Mouse (Mus musculus) intestine, postnatal 0 days (tissue): ENCODE results near the gene Asl. TPM values are rescaled to one million over a fixed set of nuclear protein-coding genes. Genes with fewer than 3 reads are reported as not detected.

Experiments
- ATAC-seq: fragments of 200-750 bp; cut with Nextera tagmentation; 2 replicates; pipeline ENCODE4 v1.8.0; 2017; ENCODE audit warnings: mild to moderate bottlenecking, moderate TSS enrichment, moderate library complexity
- H3K27ac ChIP-seq: fragments of 300-500 bp; sonication (generic); 2 replicates; pipeline ENCODE4 v1.5.1; 2014; ENCODE audit warnings: mild to moderate bottlenecking, low read depth, low read length, moderate library complexity
- H3K27me3 ChIP-seq: fragments of 300-500 bp; sonication (generic); replicated peaks from 2 replicates; pipeline ENCODE4 v1.6.1; 2014; ENCODE audit warnings: low read length, mixed read lengths; ENCODE audit not compliant: control insufficient read depth, insufficient read depth
- H3K36me3 ChIP-seq: fragments of 300-500 bp; sonication (generic); 2 replicates; pipeline ENCODE4 v1.6.1; 2014; ENCODE audit warnings: mild to moderate bottlenecking, moderate library complexity; ENCODE audit not compliant: control insufficient read depth, insufficient read depth
- H3K4me1 ChIP-seq: fragments of 300-500 bp; sonication (generic); replicated peaks from 2 replicates; pipeline ENCODE4 v1.6.1; 2014; ENCODE audit warnings: antibody characterized with exemption, low read length, mixed read lengths; ENCODE audit not compliant: control insufficient read depth, insufficient read depth
- H3K4me2 ChIP-seq: fragments of 300-500 bp; sonication (generic); replicated peaks from 2 replicates; pipeline ENCODE4 v1.6.1; 2014; ENCODE audit warnings: low read depth, mild to moderate bottlenecking, moderate library complexity
- H3K4me3 ChIP-seq: fragments of 300-500 bp; sonication (generic); 2 replicates; pipeline ENCODE4 v1.5.1; 2014; ENCODE audit warnings: low read depth, low read length
- H3K9ac ChIP-seq: fragments of 300-500 bp; sonication (generic); 2 replicates; pipeline ENCODE4 v1.6.1; 2014; ENCODE audit warnings: mild to moderate bottlenecking, low read depth, low read length
- H3K9me3 ChIP-seq: fragments of 300-500 bp; sonication (generic); 2 replicates; pipeline ENCODE4 v1.6.1; 2016; ENCODE audit warnings: mixed run types; ENCODE audit not compliant: control insufficient read depth
- CTCF ChIP-seq: sonication (generic); IDR thresholded peaks from 2 replicates; pipeline ENCODE4 v1.5.1; 2016; ENCODE audit warnings: low read depth, mild to moderate bottlenecking, control low read depth, antibody characterized with exemption, moderate library complexity
- WGBS: fragments of 180-500 bp; shearing (Covaris S2); extraction: QIAGEN DNeasy Blood & Tissue Kit; methylation state at CpG from one replicate; pipeline ENCODE4 v1.1.7; 2014; 5-methylcytosine and 5-hydroxymethylcytosine counted together
- polyA plus RNA-seq: library from polyadenylated mRNA; unstranded; fragments of >200 nt; fragmentation: Nextera tagmentation; extraction: Ambion mirVana; gene quantifications from 2 replicates; pipeline ENCODE4 v1.2.1, GENCODE M21; 2015

Gene Asl
- polyA plus RNA-seq, 1 experiment from 2014 or later: 148 TPM

- TF ChIP-seq CTCF: no peak
- under 1% methylated on average over 39 of the region's 39 CpGs for WGBS
- H3K4me1 ChIP-seq: 0 out of 2 replicates have a peak, but pooled peaks cover 4% of the 10 kb centered on the region
These were observed 26.5 kb downstream of the Asl start, which contains the start of gene Gusb for GRCm38 (mm10) chr5:130002301-130003146. Gusb (minus strand) TSS chr5:130003049.

DNA sequence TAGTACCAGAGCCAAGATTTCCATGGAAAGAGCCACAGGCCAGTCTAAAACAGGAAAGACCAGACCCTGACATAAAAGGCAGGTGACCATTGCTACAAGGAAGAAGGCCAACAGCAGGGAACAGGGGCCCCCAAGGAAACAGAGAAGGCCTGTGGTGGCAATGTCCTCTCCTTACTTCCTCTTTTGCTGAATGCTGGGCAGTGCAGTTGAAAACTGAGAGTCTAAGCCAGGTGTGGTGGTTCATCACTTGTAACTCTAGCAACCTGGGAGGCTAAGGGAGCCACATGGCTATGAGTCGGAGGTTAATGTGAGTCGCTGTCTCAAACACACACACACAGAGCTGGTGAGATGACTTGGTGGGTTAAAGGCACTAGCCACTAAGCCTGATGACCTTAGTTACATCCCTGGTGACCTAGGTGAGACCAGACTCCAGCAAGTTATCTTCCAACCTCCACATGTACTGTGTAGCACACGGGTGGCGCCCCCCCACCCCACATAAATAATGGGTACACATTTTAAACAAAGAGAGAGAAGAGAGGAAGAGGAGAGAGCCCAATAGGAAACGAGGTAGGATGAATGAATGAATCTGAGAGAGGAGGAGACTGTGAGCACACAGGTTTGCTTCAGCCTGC is 27.6 kb downstream of the Asl start:
- ATAC-seq: peak; percentile 6; the same call in 1 of the 2 replicates
- peak overlapping the region; percentile 83 for H3K4me2 ChIP-seq
- H3K27me3 ChIP-seq: no peaks in the 10 kb centered on the region
- H3K4me3 ChIP-seq: peak overlapping the region; percentile 68
- WGBS: 30% methylated on average over 5 of the region's 5 CpGs
- H3K27ac ChIP-seq: peak overlapping the region; percentile 96
- 0 out of 2 replicates have a peak, but pooled peaks cover 4% of the 10 kb centered on the region for H3K4me1 ChIP-seq
- 0 out of 2 replicates have a peak, but pooled peaks cover 5% of the 10 kb centered on the region for H3K9me3 ChIP-seq
- H3K9ac ChIP-seq: peak overlapping the region; percentile 82; the same call in 1 of the 2 replicates
- peaks cover 39% of the 10 kb centered on the region for H3K36me3 ChIP-seq
- TF ChIP-seq CTCF: no peak

More at GRCm38 (mm10) chr5:130002301-130003146, 26.5 kb downstream of the Asl start, which contains the start of gene Gusb:
- peak; percentile 84 for ATAC-seq
- H3K36me3 ChIP-seq: peaks cover 29% of the 10 kb centered on the region
- H3K27me3 ChIP-seq: no peaks in the 10 kb centered on the region
- peak within 1 kb of the TSS; percentile 83 for H3K4me2 ChIP-seq
- 0 out of 2 replicates have a peak, but pooled peaks cover 5% of the 10 kb centered on the region for H3K9me3 ChIP-seq
- H3K9ac ChIP-seq: peak within 1 kb of the TSS; percentile 82
- peak within 1 kb of the TSS; percentile 68 for H3K4me3 ChIP-seq
- peak within 1 kb of the TSS; percentile 96 for H3K27ac ChIP-seq

DNA sequence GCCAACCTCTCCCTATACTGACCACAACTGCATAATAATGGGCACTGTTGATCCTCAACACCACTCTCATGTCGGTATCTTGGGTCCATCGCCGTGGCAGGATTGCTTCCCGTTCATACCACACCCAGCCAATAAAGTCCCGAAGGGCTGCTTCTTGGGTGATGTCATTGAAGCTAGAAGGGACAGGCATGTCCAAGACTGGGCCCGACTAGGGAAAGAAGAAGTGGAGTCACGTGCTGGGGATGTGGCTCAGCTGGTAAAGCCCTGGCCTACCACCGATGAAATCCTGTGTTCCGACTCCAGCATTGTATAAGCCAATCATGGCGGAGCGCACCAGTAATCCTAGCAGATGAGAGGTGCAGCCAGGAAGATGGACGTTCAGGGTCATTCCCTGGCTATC is 28.3 kb downstream of the Asl start:
- WGBS: 49% methylated on average over 12 of the region's 12 CpGs
- ATAC-seq: peak; percentile 70

DNA sequence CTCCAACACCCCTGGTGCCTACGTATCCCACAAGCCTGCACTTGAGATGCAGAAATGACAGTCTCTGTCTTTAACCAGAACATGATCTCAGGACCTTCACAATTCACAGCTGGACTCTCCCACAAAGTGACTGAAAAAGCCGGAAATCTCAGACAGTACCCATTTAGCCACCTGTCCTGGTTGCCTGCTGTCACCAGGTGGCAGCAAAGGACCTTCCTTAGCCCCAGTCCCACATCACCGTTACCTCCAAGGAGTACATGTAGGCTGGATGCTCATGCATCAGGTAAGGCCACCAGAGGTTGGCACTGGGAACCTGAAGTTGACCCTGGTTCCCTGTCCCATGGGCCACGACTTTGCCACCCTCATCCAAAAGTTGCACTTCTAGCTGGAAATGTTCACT is 29.9 kb downstream of the Asl start:
- Histone ChIP-seq H3K9me3 (no peaks in the 10 kb centered on the region), H3K27ac (no peak overlapping the region), H3K4me2 (no peak overlapping the region), H3K4me1 (0 out of 2 replicates have a peak, but pooled peaks cover 4% of the 10 kb centered on the region), H3K9ac (no peak overlapping the region), H3K36me3 (peaks cover 58% of the 10 kb centered on the region), H3K4me3 (no peak overlapping the region), H3K27me3 (no peaks in the 10 kb centered on the region)
- ATAC-seq: peak; percentile 22; the same call in 1 of the 2 replicates
- WGBS: 29% methylated on average over 4 of the region's 4 CpGs
- peak; percentile 94 for TF ChIP-seq CTCF

More for the DNA sequence above, 28.3 kb downstream of the Asl start:
- peak overlapping the region; percentile 96 for H3K27ac ChIP-seq
- H3K36me3 ChIP-seq: peaks cover 45% of the 10 kb centered on the region
- no peak for TF ChIP-seq CTCF
- H3K9ac ChIP-seq: no peak overlapping the region
- peak overlapping the region; percentile 83 for H3K4me2 ChIP-seq
- H3K4me3 ChIP-seq: no peak overlapping the region
- no peaks in the 10 kb centered on the region for H3K27me3 ChIP-seq
- 0 out of 2 replicates have a peak, but pooled peaks cover 5% of the 10 kb centered on the region for H3K9me3 ChIP-seq
- H3K4me1 ChIP-seq: 0 out of 2 replicates have a peak, but pooled peaks cover 4% of the 10 kb centered on the region

DNA sequence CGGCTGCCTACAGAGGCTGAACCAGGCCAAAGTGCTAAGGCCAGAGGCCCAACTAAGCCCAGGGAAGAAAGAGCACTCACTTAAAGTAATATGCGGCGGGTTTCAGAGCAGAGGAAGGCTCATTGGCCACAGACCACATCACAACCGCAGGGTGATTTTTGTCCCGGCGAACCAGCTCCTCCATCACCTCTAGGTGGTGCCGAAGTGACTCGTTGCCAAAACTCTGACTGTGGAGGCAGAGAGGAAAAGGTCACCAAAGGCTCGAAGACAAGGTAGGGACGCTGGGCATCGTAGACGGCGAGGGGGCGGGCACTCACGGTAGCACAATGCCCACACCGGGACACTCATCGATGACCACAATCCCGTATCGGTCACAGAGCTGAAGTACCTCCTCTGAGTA is 31.3 kb downstream of the Asl start:
- H3K27ac ChIP-seq: no peak overlapping the region
- WGBS: 75% methylated on average over 19 of the region's 19 CpGs

GRCm38 (mm10) chr5:129994989-129995388 is 34.1 kb downstream of the Asl start:
- WGBS: 85% methylated on average over 7 of the region's 7 CpGs
- no peak overlapping the region for H3K9ac ChIP-seq
- H3K36me3 ChIP-seq: peaks cover 73% of the 10 kb centered on the region
- H3K27ac ChIP-seq: no peak overlapping the region
- no peak overlapping the region for H3K4me2 ChIP-seq
- H3K4me3 ChIP-seq: no peak overlapping the region
- no peaks in the 10 kb centered on the region for H3K27me3 ChIP-seq
- TF ChIP-seq CTCF: no peak
- no peaks in the 10 kb centered on the region for H3K9me3 ChIP-seq
- no peaks in the 10 kb centered on the region for H3K4me1 ChIP-seq
- ATAC-seq: no peak

More for the DNA sequence above, 31.3 kb downstream of the Asl start:
- H3K9me3 ChIP-seq: no peaks in the 10 kb centered on the region
- ATAC-seq: no peak
- TF ChIP-seq CTCF: peak; percentile 33; the same call in 1 of the 2 replicates
- H3K27me3 ChIP-seq: no peaks in the 10 kb centered on the region
- H3K36me3 ChIP-seq: peaks cover 71% of the 10 kb centered on the region
- no peaks in the 10 kb centered on the region for H3K4me1 ChIP-seq
- no peak overlapping the region for H3K4me2 ChIP-seq
- H3K9ac ChIP-seq: 0 out of 2 replicates have a peak overlapping the region, but pooled peaks have one; percentile 11
- no peak overlapping the region for H3K4me3 ChIP-seq
